Mouse (Mus musculus) monocyte, adult 2 months (primary cell): ENCODE measurements around the gene C2.
A peak's percentile ranks its signal among the peaks of the same experiment; 100 is the strongest.

Experiments used
- DNase-seq, 2 experiments: peaks; one replicate each; pipeline ENCODE4 v3.0.0; 2022; ENCODE audit warnings: low spot score in 2 of 2, low read depth in 1 of 2

C2 gene

GRCm38 (mm10) chr17:34881683-34882310, 16.3 kb downstream of the C2 start, which contains the start of gene Gm20547:
Gm20547 (minus strand) TSS chr17:34882042.
- no peak for DNase-seq

GRCm38 (mm10) chr17:34881166-34881565, 16.9 kb downstream of the C2 start:
- DNase-seq = no peak

- no peak for DNase-seq
These were observed 18.7 kb downstream of the C2 start, which contains the start of gene Zbtb12 for GRCm38 (mm10) chr17:34879336-34879879. Zbtb12 (plus strand) TSS chr17:34879483.

- no peak for DNase-seq
These were observed 23.7 kb downstream of the C2 start for GRCm38 (mm10) chr17:34874321-34874720.

- no peak for DNase-seq
These were observed 32.1 kb downstream of the C2 start for GRCm38 (mm10) chr17:34865981-34866380.

GRCm38 (mm10) chr17:34862416-34863081, 35.5 kb downstream of the C2 start, which contains the start of gene Cfb:
Cfb (minus strand) TSS chr17:34862518.
- no peak for DNase-seq

GRCm38 (mm10) chr17:34861704-34862415, 36.2 kb downstream of the C2 start:
- no peak for DNase-seq

GRCm38 (mm10) chr17:34860514-34860913, 37.6 kb downstream of the C2 start:
- no peak for DNase-seq

GRCm38 (mm10) chr17:34858670-34859069, 39.4 kb downstream of the C2 start:
- DNase-seq = no peak

GRCm38 (mm10) chr17:34855825-34856224, 42.2 kb downstream of the C2 start:
- DNase-seq = no peak

- no peak for DNase-seq
These were observed 43.3 kb downstream of the C2 start for GRCm38 (mm10) chr17:34854761-34855160.

GRCm38 (mm10) chr17:34853511-34853910, 44.6 kb downstream of the C2 start:
- DNase-seq = no peak

GRCm38 (mm10) chr17:34850517-34851125, 47.4 kb downstream of the C2 start:
- DNase-seq = no peak

GRCm38 (mm10) chr17:34849722-34850516, 48.1 kb downstream of the C2 start, which contains the start of the genes Skiv2l and Nelfe:
Skiv2l (minus strand) TSS chr17:34850210.
Nelfe (plus strand) TSS chr17:34850391.
- DNase-seq = peak; percentile 93 to 97

- DNase-seq = no peak
These were observed 50.5 kb downstream of the C2 start for GRCm38 (mm10) chr17:34847615-34848014.

- DNase-seq = no peak
These were observed 50.9 kb downstream of the C2 start for GRCm38 (mm10) chr17:34847192-34847591.

- no peak for DNase-seq
These were observed 53.2 kb downstream of the C2 start for GRCm38 (mm10) chr17:34844884-34845283.

- DNase-seq = no peak
These were observed 57.2 kb downstream of the C2 start for GRCm38 (mm10) chr17:34840736-34841307.

GRCm38 (mm10) chr17:34838785-34839184, 59.3 kb downstream of the C2 start:
- no peak for DNase-seq
